Mouse (Mus musculus) layer of hippocampus, adult 2 months (tissue): ENCODE measurements at regions not wholly inside any gene's neighbourhood (a gene's known extent, or its start where the extent isn't known, plus 50 kb on each side); places are given as distances from the start of the nearest gene placed in this dataset.

Experiments used
- DNase-seq, 2 experiments: peaks; one replicate each; pipeline ENCODE4 v3.0.0; 2022; ENCODE audit warnings: low spot score in 2 of 2
- H3K27ac ChIP-seq: fragments of 200-600 bp; 2 replicates; pipeline ENCODE4 v1.8.1; 2022
- H3K4me3 ChIP-seq: fragments of 200-600 bp; 2 replicates; pipeline ENCODE4 v1.8.1; 2022; ENCODE audit warnings: mild to moderate bottlenecking
- CTCF ChIP-seq: fragments of 200-600 bp; conservative IDR thresholded peaks from 2 replicates; pipeline ENCODE4 v1.8.1; 2022; ENCODE audit warnings: antibody characterized with exemption, mild to moderate bottlenecking, moderate library complexity

- no peak for DNase-seq
- TF ChIP-seq CTCF: no peak
- no peak overlapping the region for H3K4me3 ChIP-seq
- no peak overlapping the region for H3K27ac ChIP-seq
These were observed 73.2 kb upstream of the Azi2 start for GRCm38 (mm10) chr9:117967080-117967479.

- DNase-seq: peak; percentile 23 to 35
- TF ChIP-seq CTCF: peak; percentile 83
- H3K4me3 ChIP-seq: no peak overlapping the region
- H3K27ac ChIP-seq: no peak overlapping the region
These were observed 73.8 kb upstream of the Azi2 start for GRCm38 (mm10) chr9:117966326-117966989.

GRCm38 (mm10) chr9:117962088-117963030, 77.9 kb upstream of the Azi2 start:
- TF ChIP-seq CTCF: no peak
- DNase-seq: no peak
- Histone ChIP-seq H3K27ac (no peak overlapping the region), H3K4me3 (no peak overlapping the region)

- H3K27ac ChIP-seq: no peak overlapping the region
- no peak overlapping the region for H3K4me3 ChIP-seq
- no peak for DNase-seq
- no peak for TF ChIP-seq CTCF
These were observed 80.5 kb upstream of the Azi2 start for GRCm38 (mm10) chr9:117959845-117960244.

- no peak for TF ChIP-seq CTCF
- Histone ChIP-seq H3K4me3 (no peak overlapping the region), H3K27ac (no peak overlapping the region)
- DNase-seq: no peak
These were observed 83.1 kb upstream of the Azi2 start for GRCm38 (mm10) chr9:117957195-117957594.

- no peak overlapping the region for H3K4me3 ChIP-seq
- DNase-seq: no peak
- TF ChIP-seq CTCF: no peak
These were observed 83.6 kb upstream of the Azi2 start for GRCm38 (mm10) chr9:117956691-117957090.

GRCm38 (mm10) chr9:117927466-117927847, 112.8 kb upstream of the Azi2 start:
- DNase-seq: no peak
- no peak for TF ChIP-seq CTCF
- H3K4me3 ChIP-seq: no peak overlapping the region

More at GRCm38 (mm10) chr9:117956691-117957090, 83.6 kb upstream of the Azi2 start:
- no peak overlapping the region for H3K27ac ChIP-seq

GRCm38 (mm10) chr9:117926700-117927465, 113.4 kb upstream of the Azi2 start:
- H3K4me3 ChIP-seq: no peak overlapping the region
- no peak for TF ChIP-seq CTCF
- H3K27ac ChIP-seq: no peak overlapping the region
- DNase-seq: no peak

More at GRCm38 (mm10) chr9:117927466-117927847, 112.8 kb upstream of the Azi2 start:
- no peak overlapping the region for H3K27ac ChIP-seq

- Histone ChIP-seq H3K4me3 (no peak overlapping the region), H3K27ac (no peak overlapping the region)
- TF ChIP-seq CTCF: no peak
- DNase-seq: no peak
These were observed 117.3 kb upstream of the Azi2 start for GRCm38 (mm10) chr9:117922992-117923391.

- Histone ChIP-seq H3K4me3 (no peak overlapping the region), H3K27ac (no peak overlapping the region)
- TF ChIP-seq CTCF: no peak
- no peak for DNase-seq
These were observed 132.3 kb upstream of the Azi2 start for GRCm38 (mm10) chr9:117907895-117908424.

GRCm38 (mm10) chr9:117905045-117905747, 135.1 kb upstream of the Azi2 start:
- TF ChIP-seq CTCF: no peak

GRCm38 (mm10) chr9:117904621-117905020, 135.7 kb upstream of the Azi2 start:
- DNase-seq: no peak
- no peak for TF ChIP-seq CTCF
- H3K4me3 ChIP-seq: no peak overlapping the region
- H3K27ac ChIP-seq: no peak overlapping the region

More at GRCm38 (mm10) chr9:117905045-117905747, 135.1 kb upstream of the Azi2 start:
- Histone ChIP-seq H3K4me3 (no peak overlapping the region), H3K27ac (no peak overlapping the region)
- no peak for DNase-seq
